Mouse (Mus musculus): ENCODE results near the gene Hapln4. TPM values are rescaled to one million over a fixed set of nuclear protein-coding genes. Genes with fewer than 3 reads are reported as not detected.

The Hapln4 gene
- polyA plus RNA-seq, 1 experiment from 2014 or later = 0.21 TPM

GRCm38 (mm10) chr8:70124992-70125391 is 41.7 kb downstream of the Hapln4 start:
- 70% methylated on average over 8 of the region's 8 CpGs for WGBS
- ATAC-seq (ENCODE audit: insufficient read depth, low FRiP score, low TSS enrichment) = no peak
- H3K36me3 ChIP-seq (ENCODE audit: control insufficient read depth, insufficient read depth, low read length) = no peaks in the 10 kb centered on the region
- no peaks in the 10 kb centered on the region for H3K4me1 ChIP-seq (ENCODE audit: control insufficient read depth, insufficient read depth, low read length)
- no peak for DNase-seq (ENCODE audit: low spot score)
- no peaks in the 10 kb centered on the region for H3K9me3 ChIP-seq (ENCODE audit: control insufficient read depth, low read length)
- H3K4me2 ChIP-seq (ENCODE audit: low read depth) = no peak overlapping the region
- H3K9ac ChIP-seq (ENCODE audit: low read length) = no peak overlapping the region
- no peak overlapping the region for H3K27ac ChIP-seq (ENCODE audit: low read depth, low read length)
- no peak overlapping the region for H3K4me3 ChIP-seq (ENCODE audit: low read depth, low read length)
- no peaks in the 10 kb centered on the region for H3K27me3 ChIP-seq (ENCODE audit: control insufficient read depth, insufficient read depth, low read length)

GRCm38 (mm10) chr8:70128435-70128834 is 45.2 kb downstream of the Hapln4 start:
- Histone ChIP-seq H3K4me3 (ENCODE audit: low read depth, low read length) (no peak overlapping the region), H3K36me3 (ENCODE audit: control insufficient read depth, insufficient read depth, low read length) (peaks cover 4% of the 10 kb centered on the region), H3K4me1 (ENCODE audit: control insufficient read depth, insufficient read depth, low read length) (peaks cover 3% of the 10 kb centered on the region), H3K27me3 (ENCODE audit: control insufficient read depth, insufficient read depth, low read length) (no peaks in the 10 kb centered on the region), H3K4me2 (ENCODE audit: low read depth) (no peak overlapping the region), H3K9me3 (ENCODE audit: control insufficient read depth, low read length) (no peaks in the 10 kb centered on the region), H3K9ac (ENCODE audit: low read length) (no peak overlapping the region), H3K27ac (ENCODE audit: low read depth, low read length) (no peak overlapping the region)
- 85% methylated on average over 3 of the region's 3 CpGs for WGBS
- no peak for DNase-seq (ENCODE audit: low spot score)
- no peak for ATAC-seq (ENCODE audit: insufficient read depth, low FRiP score, low TSS enrichment)

- Histone ChIP-seq H3K4me2 (ENCODE audit: low read depth) (no peak overlapping the region), H3K36me3 (ENCODE audit: control insufficient read depth, insufficient read depth, low read length) (peaks cover 6% of the 10 kb centered on the region), H3K27me3 (ENCODE audit: control insufficient read depth, insufficient read depth, low read length) (no peaks in the 10 kb centered on the region), H3K4me3 (ENCODE audit: low read depth, low read length) (no peak overlapping the region), H3K4me1 (ENCODE audit: control insufficient read depth, insufficient read depth, low read length) (peaks cover 3% of the 10 kb centered on the region), H3K9me3 (ENCODE audit: control insufficient read depth, low read length) (no peaks in the 10 kb centered on the region), H3K27ac (ENCODE audit: low read depth, low read length) (no peak overlapping the region), H3K9ac (ENCODE audit: low read length) (no peak overlapping the region)
- 70% methylated on average over 9 of the region's 9 CpGs for WGBS
- ATAC-seq (ENCODE audit: insufficient read depth, low FRiP score, low TSS enrichment) (no peak), DNase-seq (ENCODE audit: low spot score) (no peak)
Observed at GRCm38 (mm10) chr8:70129309-70129952, 46.2 kb downstream of the Hapln4 start.

- Histone ChIP-seq H3K36me3 (ENCODE audit: control insufficient read depth, insufficient read depth, low read length) (peaks cover 6% of the 10 kb centered on the region), H3K9ac (ENCODE audit: low read length) (no peak overlapping the region), H3K4me2 (ENCODE audit: low read depth) (no peak overlapping the region), H3K27me3 (ENCODE audit: control insufficient read depth, insufficient read depth, low read length) (no peaks in the 10 kb centered on the region), H3K4me3 (ENCODE audit: low read depth, low read length) (no peak overlapping the region), H3K9me3 (ENCODE audit: control insufficient read depth, low read length) (no peaks in the 10 kb centered on the region), H3K4me1 (ENCODE audit: control insufficient read depth, insufficient read depth, low read length) (peaks cover 3% of the 10 kb centered on the region), H3K27ac (ENCODE audit: low read depth, low read length) (no peak overlapping the region)
- ATAC-seq (ENCODE audit: insufficient read depth, low FRiP score, low TSS enrichment) (no peak), DNase-seq (ENCODE audit: low spot score) (no peak)
- WGBS = 82% methylated on average over 3 of the region's 3 CpGs
Observed at GRCm38 (mm10) chr8:70130066-70130465, 46.8 kb downstream of the Hapln4 start.

- Histone ChIP-seq H3K4me2 (ENCODE audit: low read depth) (peak within 1 kb of the TSS; percentile 76), H3K27me3 (ENCODE audit: control insufficient read depth, insufficient read depth, low read length) (no peaks in the 10 kb centered on the region), H3K27ac (ENCODE audit: low read depth, low read length) (no peak within 1 kb of the TSS), H3K9ac (ENCODE audit: low read length) (peak within 1 kb of the TSS; percentile 61), H3K9me3 (ENCODE audit: control insufficient read depth, low read length) (no peaks in the 10 kb centered on the region), H3K4me3 (ENCODE audit: low read depth, low read length) (peak within 1 kb of the TSS; percentile 61), H3K4me1 (ENCODE audit: control insufficient read depth, insufficient read depth, low read length) (peaks cover 3% of the 10 kb centered on the region), H3K36me3 (ENCODE audit: control insufficient read depth, insufficient read depth, low read length) (peaks cover 6% of the 10 kb centered on the region)
- DNase-seq (ENCODE audit: low spot score) (peak; percentile 88), ATAC-seq (ENCODE audit: insufficient read depth, low FRiP score, low TSS enrichment) (peak; percentile 71)
- WGBS = under 1% methylated on average over 37 of the region's 37 CpGs
Observed at GRCm38 (mm10) chr8:70131166-70131883, 48.1 kb downstream of the Hapln4 start, which contains the start of gene Nr2c2ap. Nr2c2ap (plus strand) TSS chr8:70131333.

GRCm38 (mm10) chr8:70134086-70134485 is 50.8 kb downstream of the Hapln4 start:
- Histone ChIP-seq H3K36me3 (ENCODE audit: control insufficient read depth, insufficient read depth, low read length) (peaks cover 9% of the 10 kb centered on the region), H3K9me3 (ENCODE audit: control insufficient read depth, low read length) (no peaks in the 10 kb centered on the region)
- no peak for ATAC-seq (ENCODE audit: insufficient read depth, low FRiP score, low TSS enrichment)

GRCm38 (mm10) chr8:70134931-70135330 is 51.7 kb downstream of the Hapln4 start:
- H3K4me2 ChIP-seq (ENCODE audit: low read depth) = no peak overlapping the region
- H3K27me3 ChIP-seq (ENCODE audit: control insufficient read depth, insufficient read depth, low read length) = no peaks in the 10 kb centered on the region
- peaks cover 7% of the 10 kb centered on the region for H3K4me1 ChIP-seq (ENCODE audit: control insufficient read depth, insufficient read depth, low read length)
- H3K9ac ChIP-seq (ENCODE audit: low read length) = no peak overlapping the region
- no peak for ATAC-seq (ENCODE audit: insufficient read depth, low FRiP score, low TSS enrichment)
- H3K4me3 ChIP-seq (ENCODE audit: low read depth, low read length) = no peak overlapping the region
- H3K9me3 ChIP-seq (ENCODE audit: control insufficient read depth, low read length) = no peaks in the 10 kb centered on the region
- no peak overlapping the region for H3K27ac ChIP-seq (ENCODE audit: low read depth, low read length)
- peaks cover 9% of the 10 kb centered on the region for H3K36me3 ChIP-seq (ENCODE audit: control insufficient read depth, insufficient read depth, low read length)
- no peak for DNase-seq (ENCODE audit: low spot score)
- 95% methylated on average over 9 of the region's 9 CpGs for WGBS

More at GRCm38 (mm10) chr8:70134086-70134485, 50.8 kb downstream of the Hapln4 start:
- DNase-seq (ENCODE audit: low spot score) = no peak
- Histone ChIP-seq H3K27ac (ENCODE audit: low read depth, low read length) (no peak overlapping the region), H3K27me3 (ENCODE audit: control insufficient read depth, insufficient read depth, low read length) (no peaks in the 10 kb centered on the region), H3K9ac (ENCODE audit: low read length) (no peak overlapping the region), H3K4me3 (ENCODE audit: low read depth, low read length) (no peak overlapping the region), H3K4me2 (ENCODE audit: low read depth) (no peak overlapping the region), H3K4me1 (ENCODE audit: control insufficient read depth, insufficient read depth, low read length) (peaks cover 7% of the 10 kb centered on the region)
- WGBS = 91% methylated on average over 5 of the region's 5 CpGs

- peaks cover 9% of the 10 kb centered on the region for H3K36me3 ChIP-seq (ENCODE audit: control insufficient read depth, insufficient read depth, low read length)
- 88% methylated on average over 4 of the region's 4 CpGs for WGBS
Observed at GRCm38 (mm10) chr8:70136591-70136990, 53.3 kb downstream of the Hapln4 start.

GRCm38 (mm10) chr8:70137890-70138289 is 54.6 kb downstream of the Hapln4 start:
- no peaks in the 10 kb centered on the region for H3K9me3 ChIP-seq (ENCODE audit: control insufficient read depth, low read length)
- DNase-seq (ENCODE audit: low spot score) (no peak), ATAC-seq (ENCODE audit: insufficient read depth, low FRiP score, low TSS enrichment) (no peak)
- peaks cover 12% of the 10 kb centered on the region for H3K4me1 ChIP-seq (ENCODE audit: control insufficient read depth, insufficient read depth, low read length)
- H3K36me3 ChIP-seq (ENCODE audit: control insufficient read depth, insufficient read depth, low read length) = peaks cover 9% of the 10 kb centered on the region
- H3K27ac ChIP-seq (ENCODE audit: low read depth, low read length) = no peak overlapping the region
- H3K4me3 ChIP-seq (ENCODE audit: low read depth, low read length) = peak overlapping the region; percentile 72; the same call in 1 of the 2 replicates
- H3K27me3 ChIP-seq (ENCODE audit: control insufficient read depth, insufficient read depth, low read length) = no peaks in the 10 kb centered on the region
- WGBS = 77% methylated on average over 4 of the region's 4 CpGs
- no peak overlapping the region for H3K4me2 ChIP-seq (ENCODE audit: low read depth)
- no peak overlapping the region; the same call in 1 of the 2 replicates for H3K9ac ChIP-seq (ENCODE audit: low read length)

More at GRCm38 (mm10) chr8:70136591-70136990, 53.3 kb downstream of the Hapln4 start:
- no peak overlapping the region for H3K4me2 ChIP-seq (ENCODE audit: low read depth)
- H3K4me3 ChIP-seq (ENCODE audit: low read depth, low read length) = no peak overlapping the region
- no peak overlapping the region for H3K27ac ChIP-seq (ENCODE audit: low read depth, low read length)
- H3K9ac ChIP-seq (ENCODE audit: low read length) = no peak overlapping the region
- no peak for ATAC-seq (ENCODE audit: insufficient read depth, low FRiP score, low TSS enrichment)
- no peaks in the 10 kb centered on the region for H3K27me3 ChIP-seq (ENCODE audit: control insufficient read depth, insufficient read depth, low read length)
- no peak for DNase-seq (ENCODE audit: low spot score)
- H3K4me1 ChIP-seq (ENCODE audit: control insufficient read depth, insufficient read depth, low read length) = peaks cover 13% of the 10 kb centered on the region
- H3K9me3 ChIP-seq (ENCODE audit: control insufficient read depth, low read length) = no peaks in the 10 kb centered on the region

Measured in neural tube, embryonic 11.5 days (tissue).